Mouse (Mus musculus): Measurements from ENCODE around the gene Trpc7. TPM values are rescaled to one million over a fixed set of nuclear protein-coding genes. Genes with fewer than 3 reads are reported as not detected.

Gene Trpc7
- polyA plus RNA-seq, 1 experiment = 0.01 TPM

- no peaks in the 10 kb centered on the region for H3K36me3 ChIP-seq (ENCODE audit: control insufficient read depth, insufficient read depth)
- no peak overlapping the region for H3K4me2 ChIP-seq (ENCODE audit: low read depth)
- peaks cover 22% of the 10 kb centered on the region for H3K27me3 ChIP-seq (ENCODE audit: control insufficient read depth, insufficient read depth, insufficient read length)
- no peaks in the 10 kb centered on the region for H3K79me2 ChIP-seq (ENCODE audit: control insufficient read depth, insufficient read depth)
- TF ChIP-seq POLR2AphosphoS2 (IDR thresholded peaks at IDR 0.05; ENCODE audit: insufficient read length, low read depth) (no peak), MYOG (IDR thresholded peaks at IDR 0.05; ENCODE audit: control insufficient read depth in 1 of 3, insufficient read depth in 1 of 3, insufficient read length in 2 of 3, low read depth in 2 of 3) (no peak), USF1 (IDR thresholded peaks at IDR 0.05; ENCODE audit: low read depth) (no peak), REST (IDR thresholded peaks at IDR 0.05; ENCODE audit: insufficient read depth, insufficient read length) (no peak), CEBPB (IDR thresholded peaks at IDR 0.05; ENCODE audit: insufficient read depth, poor library complexity, severe bottlenecking) (no peak), SRF (IDR thresholded peaks at IDR 0.05; ENCODE audit: control insufficient read depth, insufficient read length, low read depth) (no peak), MAX (IDR thresholded peaks at IDR 0.05; ENCODE audit: low read depth) (no peak), E2F4 (IDR thresholded peaks at IDR 0.05; ENCODE audit: insufficient read depth) (no peak), POLR2A (IDR thresholded peaks at IDR 0.05; ENCODE audit: insufficient read length, low read depth) (no peak), TCF12 (IDR thresholded peaks at IDR 0.05; ENCODE audit: insufficient read depth, poor library complexity, severe bottlenecking) (no peak), TCF3 (IDR thresholded peaks at IDR 0.05; ENCODE audit: insufficient read length, low read depth) (no peak), MYOD1 (IDR thresholded peaks at IDR 0.05; ENCODE audit: control insufficient read depth in 1 of 3, insufficient read length in 2 of 3, low read depth in 2 of 3) (no peak)
- H3ac ChIP-seq (ENCODE audit: control insufficient read depth, insufficient read length) = no peak overlapping the region
- no peak overlapping the region for H3K4me3 ChIP-seq
Observed at GRCm38 (mm10) chr13:56792844-56793243, 102.9 kb downstream of the Trpc7 start.

- Histone ChIP-seq H3K36me3 (ENCODE audit: control insufficient read depth, insufficient read depth) (no peaks in the 10 kb centered on the region), H3K4me2 (ENCODE audit: low read depth) (no peak overlapping the region), H3K4me3 (no peak overlapping the region), H3K27me3 (ENCODE audit: control insufficient read depth, insufficient read depth, insufficient read length) (peaks cover 16% of the 10 kb centered on the region), H3ac (ENCODE audit: control insufficient read depth, insufficient read length) (no peak overlapping the region), H3K79me2 (ENCODE audit: control insufficient read depth, insufficient read depth) (no peaks in the 10 kb centered on the region)
- TF ChIP-seq POLR2A (IDR thresholded peaks at IDR 0.05; ENCODE audit: insufficient read length, low read depth) (no peak), USF1 (IDR thresholded peaks at IDR 0.05; ENCODE audit: low read depth) (no peak), CEBPB (IDR thresholded peaks at IDR 0.05; ENCODE audit: insufficient read depth, poor library complexity, severe bottlenecking) (no peak), MYOG (IDR thresholded peaks at IDR 0.05; ENCODE audit: control insufficient read depth in 1 of 3, insufficient read depth in 1 of 3, insufficient read length in 2 of 3, low read depth in 2 of 3) (no peak), MAX (IDR thresholded peaks at IDR 0.05; ENCODE audit: low read depth) (no peak), MYOD1 (IDR thresholded peaks at IDR 0.05; ENCODE audit: control insufficient read depth in 1 of 3, insufficient read length in 2 of 3, low read depth in 2 of 3) (no peak), SRF (IDR thresholded peaks at IDR 0.05; ENCODE audit: control insufficient read depth, insufficient read length, low read depth) (no peak), TCF3 (IDR thresholded peaks at IDR 0.05; ENCODE audit: insufficient read length, low read depth) (no peak), E2F4 (IDR thresholded peaks at IDR 0.05; ENCODE audit: insufficient read depth) (no peak), POLR2AphosphoS2 (IDR thresholded peaks at IDR 0.05; ENCODE audit: insufficient read length, low read depth) (no peak), TCF12 (IDR thresholded peaks at IDR 0.05; ENCODE audit: insufficient read depth, poor library complexity, severe bottlenecking) (no peak), REST (IDR thresholded peaks at IDR 0.05; ENCODE audit: insufficient read depth, insufficient read length) (no peak)
Observed at GRCm38 (mm10) chr13:56790683-56791082, 105.1 kb downstream of the Trpc7 start.

GRCm38 (mm10) chr13:56782621-56783020 lies 113.2 kb downstream of the Trpc7 start:
- Histone ChIP-seq H3K79me2 (ENCODE audit: control insufficient read depth, insufficient read depth) (no peaks in the 10 kb centered on the region), H3ac (ENCODE audit: control insufficient read depth, insufficient read length) (no peak overlapping the region), H3K4me2 (ENCODE audit: low read depth) (no peak overlapping the region), H3K36me3 (ENCODE audit: control insufficient read depth, insufficient read depth) (no peaks in the 10 kb centered on the region), H3K4me3 (no peak overlapping the region), H3K27me3 (ENCODE audit: control insufficient read depth, insufficient read depth, insufficient read length) (peaks cover 38% of the 10 kb centered on the region)
- no peak for TF ChIP-seq SRF (IDR thresholded peaks at IDR 0.05; ENCODE audit: control insufficient read depth, insufficient read length, low read depth)
- TF ChIP-seq TCF12 (IDR thresholded peaks at IDR 0.05; ENCODE audit: insufficient read depth, poor library complexity, severe bottlenecking) = no peak
- TF ChIP-seq MYOD1 (IDR thresholded peaks at IDR 0.05; ENCODE audit: control insufficient read depth in 1 of 3, insufficient read length in 2 of 3, low read depth in 2 of 3) = no peak

GRCm38 (mm10) chr13:56781697-56782096 lies 114.1 kb downstream of the Trpc7 start:
- no peak for TF ChIP-seq MYOD1 (IDR thresholded peaks at IDR 0.05; ENCODE audit: control insufficient read depth in 1 of 3, insufficient read length in 2 of 3, low read depth in 2 of 3)
- TF ChIP-seq MAX (IDR thresholded peaks at IDR 0.05; ENCODE audit: low read depth) = no peak
- no peak for TF ChIP-seq MYOG (IDR thresholded peaks at IDR 0.05; ENCODE audit: control insufficient read depth in 1 of 3, insufficient read depth in 1 of 3, insufficient read length in 2 of 3, low read depth in 2 of 3)
- TF ChIP-seq TCF12 (IDR thresholded peaks at IDR 0.05; ENCODE audit: insufficient read depth, poor library complexity, severe bottlenecking) = no peak
- TF ChIP-seq CEBPB (IDR thresholded peaks at IDR 0.05; ENCODE audit: insufficient read depth, poor library complexity, severe bottlenecking) = no peak
- no peak for TF ChIP-seq TCF3 (IDR thresholded peaks at IDR 0.05; ENCODE audit: insufficient read length, low read depth)
- no peak for TF ChIP-seq POLR2AphosphoS2 (IDR thresholded peaks at IDR 0.05; ENCODE audit: insufficient read length, low read depth)
- TF ChIP-seq E2F4 (IDR thresholded peaks at IDR 0.05; ENCODE audit: insufficient read depth) = no peak
- TF ChIP-seq POLR2A (IDR thresholded peaks at IDR 0.05; ENCODE audit: insufficient read length, low read depth) = no peak
- no peak for TF ChIP-seq REST (IDR thresholded peaks at IDR 0.05; ENCODE audit: insufficient read depth, insufficient read length)
- no peak for TF ChIP-seq SRF (IDR thresholded peaks at IDR 0.05; ENCODE audit: control insufficient read depth, insufficient read length, low read depth)
- no peak for TF ChIP-seq USF1 (IDR thresholded peaks at IDR 0.05; ENCODE audit: low read depth)
- H3K79me2 ChIP-seq (ENCODE audit: control insufficient read depth, insufficient read depth) = no peaks in the 10 kb centered on the region

More at GRCm38 (mm10) chr13:56781697-56782096, 114.1 kb downstream of the Trpc7 start:
- Histone ChIP-seq H3ac (ENCODE audit: control insufficient read depth, insufficient read length) (no peak overlapping the region), H3K36me3 (ENCODE audit: control insufficient read depth, insufficient read depth) (no peaks in the 10 kb centered on the region), H3K27me3 (ENCODE audit: control insufficient read depth, insufficient read depth, insufficient read length) (peaks cover 38% of the 10 kb centered on the region), H3K4me2 (ENCODE audit: low read depth) (no peak overlapping the region), H3K4me3 (no peak overlapping the region)
